Mouse (Mus musculus) left cerebral cortex, adult 2 months (tissue): Measurements from ENCODE around the gene Madd. TPM values are rescaled to one million over a fixed set of nuclear protein-coding genes. Genes with fewer than 3 reads are reported as not detected.

Source experiments
- DNase-seq, 2 experiments: peaks; one replicate each; pipeline ENCODE4 v3.0.0; 2021 to 2022; ENCODE audit warnings: low spot score in 2 of 2, mixed read lengths in 1 of 2; ENCODE audit errors: extremely low spot score in 1 of 2
- H3K27ac ChIP-seq: fragments of 200-600 bp; 2 replicates; pipeline ENCODE4 v1.8.1; 2022
- H3K4me3 ChIP-seq: fragments of 200-600 bp; 2 replicates; pipeline ENCODE4 v1.8.1; 2022
- CTCF ChIP-seq: fragments of 200-600 bp; IDR thresholded peaks from 2 replicates; pipeline ENCODE4 v1.8.1; 2022; ENCODE audit warnings: antibody characterized with exemption, mild to moderate bottlenecking, moderate library complexity
- intact Hi-C: fragments of 180-260 bp; cut with DNase I; formaldehyde crosslinking; loops from one replicate; pipeline ENCODE4 v1.15.1; 2025
- total RNA-seq, 2 experiments: library from RNA; stranded (reverse); gene quantifications; 2 replicates each; pipeline ENCODE4 v1.2.3; 2021

Gene Madd
- total RNA-seq, 2 experiments from 2014 or later, result 236 to 254 TPM

DNA sequence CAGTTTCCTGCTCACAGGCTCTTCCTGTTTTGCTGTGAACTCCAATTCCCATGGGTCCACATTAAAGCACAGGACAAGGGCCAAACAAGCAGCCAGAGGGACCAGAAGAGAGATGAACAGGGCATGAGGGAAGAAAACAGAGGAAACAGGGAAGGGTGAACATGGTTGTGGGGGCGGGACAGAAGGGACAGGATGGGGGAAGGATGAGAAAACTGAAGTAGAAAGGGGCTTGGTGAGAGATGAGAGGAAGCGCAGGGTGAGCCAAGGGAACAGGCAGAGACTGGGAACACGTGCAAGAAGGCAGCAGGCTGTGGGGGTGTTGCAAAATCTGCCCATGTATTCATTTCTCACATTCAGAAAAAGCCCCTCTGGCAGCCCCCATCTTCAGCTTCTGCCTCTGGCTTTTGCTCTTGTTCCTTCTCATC is 13.0 kb upstream of the Madd start:
- intact Hi-C loops, result no loop called here
- peak in 1 of 2 experiments; percentile 32 for DNase-seq
- no peak overlapping the region for H3K4me3 ChIP-seq
- no peak for TF ChIP-seq CTCF
- peak overlapping the region; percentile 64 for H3K27ac ChIP-seq

DNA sequence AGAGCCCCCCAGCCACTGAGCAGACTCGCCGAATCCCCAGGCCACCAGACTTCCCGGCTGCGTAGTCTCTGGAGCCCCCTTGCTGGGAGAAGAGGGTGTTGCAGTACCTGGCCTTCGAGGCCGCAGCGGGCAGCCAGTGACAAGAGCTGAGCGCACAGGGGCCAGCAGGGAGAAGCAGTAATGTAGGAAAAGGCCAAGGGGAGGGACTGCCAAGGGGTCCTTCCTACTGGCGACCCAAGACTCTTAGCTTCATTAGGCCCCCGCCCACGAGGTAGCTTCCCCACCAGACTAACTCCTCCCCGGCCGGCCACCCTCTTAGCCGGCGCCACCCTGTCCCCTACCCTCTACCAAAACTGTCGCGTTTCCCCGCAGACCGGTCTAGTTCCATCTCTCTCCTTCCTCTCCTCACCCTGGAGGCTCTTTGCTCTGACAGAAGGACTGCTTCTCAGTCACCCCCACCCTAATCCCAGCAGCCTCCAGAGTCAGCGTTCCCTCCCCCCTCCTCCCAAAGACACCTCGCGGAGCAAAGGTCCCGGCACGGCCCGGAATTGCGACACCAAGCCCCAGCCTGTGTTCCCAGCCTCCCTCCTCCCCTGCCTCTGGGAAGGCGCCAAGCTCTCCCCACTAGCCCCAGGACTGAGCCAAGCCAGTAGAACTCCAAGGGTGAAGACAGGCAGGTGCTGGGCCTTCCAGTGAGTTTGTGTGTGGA is 11.1 kb upstream of the Madd start:
- peak; percentile 63 for TF ChIP-seq CTCF
- H3K27ac ChIP-seq, result peak overlapping the region; percentile 45
- H3K4me3 ChIP-seq, result peak overlapping the region; percentile 35
- intact Hi-C loops, result no loop called here
- DNase-seq, result peak in 1 of 2 experiments; percentile 38

DNA sequence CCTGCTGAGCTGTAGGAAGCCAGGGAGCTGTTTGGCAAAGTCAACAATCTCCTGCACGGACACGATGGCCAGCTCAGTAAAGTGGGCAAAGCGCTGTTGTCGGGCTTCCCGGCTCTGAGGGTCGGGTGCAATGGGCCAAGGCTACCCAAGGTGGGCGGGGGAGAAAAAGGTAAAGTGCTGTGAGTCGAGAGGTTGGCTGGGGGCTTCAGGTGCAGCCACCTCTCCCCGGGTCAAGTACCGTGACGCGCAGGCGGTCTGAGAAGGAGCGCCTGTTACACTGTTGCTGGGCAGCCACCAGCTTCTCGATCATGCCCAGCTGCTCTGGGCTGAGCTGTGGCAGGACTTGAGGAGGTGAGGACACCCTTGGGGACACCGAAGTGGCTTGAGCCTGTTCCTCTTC is 6.9 kb upstream of the Madd start:
- DNase-seq, result no peak
- Histone ChIP-seq H3K27ac (no peak overlapping the region), H3K4me3 (no peak overlapping the region)
- TF ChIP-seq CTCF, result no peak
- intact Hi-C loops, result no loop called here

DNA sequence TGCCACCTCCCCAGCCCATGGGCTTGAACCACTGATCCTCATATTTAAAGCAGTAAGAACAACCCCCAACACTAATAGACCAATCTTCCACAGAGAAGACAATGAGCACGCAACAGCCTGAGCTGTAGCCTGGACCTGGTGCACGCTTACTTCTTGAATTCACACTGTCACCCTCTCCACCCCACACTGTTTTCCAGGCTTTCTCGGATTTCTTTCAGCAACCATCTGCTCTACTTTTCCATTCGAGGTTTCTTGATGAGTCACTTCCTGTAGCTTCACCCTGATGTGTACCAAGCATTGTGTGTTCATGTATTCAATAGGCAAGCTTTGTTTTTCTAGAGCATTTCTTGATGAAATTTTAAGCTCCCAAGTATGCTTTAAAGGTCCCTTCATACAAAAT is 3.8 kb upstream of the Madd start:
- no peak for DNase-seq
- intact Hi-C loops, result no loop called here
- TF ChIP-seq CTCF, result no peak

DNA sequence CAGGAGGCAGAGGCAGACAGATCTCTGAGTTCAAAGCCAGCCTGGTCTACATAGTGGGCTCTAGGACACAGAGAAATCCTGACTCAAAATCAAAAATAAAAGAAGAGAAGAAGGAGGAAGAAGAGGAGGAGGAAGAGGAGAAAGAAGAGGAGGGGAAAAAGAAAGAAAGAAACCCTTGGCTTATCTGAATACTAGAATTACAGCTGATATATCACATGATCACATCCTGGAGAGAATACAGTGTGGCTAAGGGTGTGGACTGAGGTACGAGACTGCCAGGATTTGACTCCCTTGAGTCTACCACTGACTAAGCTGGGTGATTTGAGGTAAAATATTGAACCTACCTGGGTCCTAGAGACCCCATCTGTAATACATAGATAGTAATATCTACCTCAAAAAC is 2.6 kb upstream of the Madd start:
- intact Hi-C loops, result no loop called here

More for the DNA sequence above, 3.8 kb upstream of the Madd start:
- Histone ChIP-seq H3K4me3 (no peak overlapping the region), H3K27ac (peak overlapping the region; percentile 55; the same call in 1 of the 2 replicates)

DNA sequence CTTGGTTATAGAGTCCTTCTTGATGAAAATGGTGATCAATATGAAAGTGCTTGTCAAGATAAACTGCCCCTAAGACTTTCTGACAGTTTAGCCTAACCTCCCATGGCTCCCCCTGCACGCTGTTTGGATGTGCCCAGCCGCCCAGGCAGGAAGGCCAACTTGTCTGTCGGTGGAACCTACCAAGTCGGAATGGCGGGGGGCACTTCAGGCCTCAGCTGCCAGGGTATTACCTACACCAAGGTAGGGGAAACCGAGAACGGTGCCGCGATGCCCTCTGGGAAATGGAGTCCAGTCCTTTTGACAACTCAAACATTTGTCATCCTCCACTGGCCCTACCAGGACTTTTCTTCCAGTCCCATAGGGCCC is 506 bp downstream of the Madd start:
- TF ChIP-seq CTCF, result no peak
- H3K4me3 ChIP-seq, result peak overlapping the region; percentile 98
- intact Hi-C loops, result loop anchor here (2.0 to 5.0 kb wide), 3 partner anchors 54 to 74 kb away; partner anchors contain the start of genes Ddb2 and Mybpc3
- H3K27ac ChIP-seq, result peak overlapping the region; percentile 97
- DNase-seq, result peak; percentile 95 to 96

More for the DNA sequence above, 2.6 kb upstream of the Madd start:
- H3K4me3 ChIP-seq, result no peak overlapping the region
- no peak for TF ChIP-seq CTCF
- DNase-seq, result no peak
- no peak overlapping the region for H3K27ac ChIP-seq

DNA sequence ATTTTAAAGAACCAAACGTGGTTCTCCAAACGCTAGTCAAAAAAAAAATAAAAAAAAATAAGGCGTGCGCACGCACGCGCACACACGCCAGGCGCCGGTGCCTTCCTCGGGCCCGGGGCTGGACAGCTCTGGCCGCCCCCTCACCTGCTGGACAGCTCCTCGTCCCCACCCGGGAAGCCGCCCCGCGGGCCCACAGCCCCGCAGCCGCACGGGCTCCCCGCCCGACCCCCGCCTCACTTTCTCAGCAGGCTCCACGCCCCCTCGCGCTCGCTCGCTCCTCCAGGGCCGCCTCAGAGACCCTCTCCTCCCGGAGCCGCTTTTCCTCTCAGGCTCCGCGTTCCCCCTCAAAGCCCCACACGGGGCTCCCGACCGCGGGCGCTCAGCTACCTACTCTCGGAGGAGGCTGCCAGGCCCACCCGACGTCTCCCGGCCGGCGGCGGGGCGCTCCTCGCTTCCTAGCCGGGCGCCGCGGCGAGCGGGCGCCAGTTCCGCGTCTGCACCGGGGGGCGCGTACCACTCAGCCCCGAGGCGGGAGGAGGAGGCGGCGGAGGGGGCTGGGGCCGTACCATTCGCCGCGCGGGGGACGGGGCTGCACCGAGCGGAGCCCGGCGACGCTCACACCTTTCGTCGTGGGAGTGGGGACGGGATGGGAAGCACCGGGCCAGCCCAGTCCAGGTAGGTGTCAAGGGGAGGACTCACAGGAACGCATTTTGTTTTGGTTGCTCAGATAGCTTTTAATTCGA is 1.1 kb downstream of the Madd start:
- intact Hi-C loops, result loop anchor here (1.0 to 5.0 kb wide), 4 partner anchors 20 to 74 kb away; partner anchors contain the start of genes Acp2, Ddb2, Mybpc3 and Nr1h3
- DNase-seq, result peak; percentile 90

DNA sequence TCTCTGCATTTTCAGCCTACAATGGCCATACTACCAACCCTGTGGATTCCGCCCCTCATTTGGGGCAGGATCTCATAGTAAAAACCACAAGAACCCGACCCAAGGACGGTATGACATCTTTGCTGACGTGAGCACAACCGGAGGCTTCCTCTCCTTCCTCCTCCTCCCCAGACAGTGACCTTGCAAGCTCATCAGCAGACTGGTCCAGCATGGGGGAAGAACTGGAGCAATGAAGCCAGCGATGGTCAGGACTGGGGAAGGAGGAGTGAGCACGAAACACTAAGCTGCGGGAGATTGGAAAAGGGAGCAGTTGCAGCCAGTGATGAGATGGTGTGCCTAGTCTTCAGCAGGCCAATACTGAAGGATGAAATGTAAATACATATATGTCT is 1.6 kb downstream of the Madd start:
- H3K4me3 ChIP-seq, result peak overlapping the region; percentile 98
- H3K27ac ChIP-seq, result peak overlapping the region; percentile 97
- intact Hi-C loops, result loop anchor here (1.0 to 5.0 kb wide), 4 partner anchors 20 to 75 kb away; partner anchors contain the start of genes Acp2, Ddb2, Mybpc3 and Nr1h3
- DNase-seq, result no peak
- no peak for TF ChIP-seq CTCF

More for the DNA sequence above, 1.1 kb downstream of the Madd start:
- TF ChIP-seq CTCF, result no peak
- Histone ChIP-seq H3K27ac (peak overlapping the region; percentile 97), H3K4me3 (peak overlapping the region; percentile 98)

DNA sequence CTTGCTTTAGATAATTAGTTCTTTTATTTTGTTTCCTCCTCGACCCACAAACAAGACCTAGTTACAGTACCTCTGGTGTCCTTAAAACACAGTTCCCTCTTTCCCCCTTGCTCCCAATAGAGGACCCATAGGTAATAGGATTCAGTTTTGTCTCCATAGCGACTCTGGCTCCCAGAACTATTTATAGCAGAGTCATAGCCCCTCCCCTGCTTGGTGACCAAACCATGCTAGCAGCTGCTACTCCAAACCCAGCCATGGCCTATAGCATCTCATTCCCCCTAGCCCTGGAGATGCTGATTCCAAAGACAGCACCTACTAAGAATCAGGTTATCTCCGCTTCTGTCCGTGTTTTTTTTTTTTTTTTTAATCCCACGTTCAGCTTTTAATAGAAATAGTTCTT is 2.9 kb downstream of the Madd start:
- H3K4me3 ChIP-seq, result peak overlapping the region; percentile 98
- intact Hi-C loops, result loop anchor here (5.0 kb wide), 1 partner anchor 63 kb away; the partner anchor contains the start of gene Mybpc3
- TF ChIP-seq CTCF, result no peak
- peak overlapping the region; percentile 97 for H3K27ac ChIP-seq
- DNase-seq, result no peak

DNA sequence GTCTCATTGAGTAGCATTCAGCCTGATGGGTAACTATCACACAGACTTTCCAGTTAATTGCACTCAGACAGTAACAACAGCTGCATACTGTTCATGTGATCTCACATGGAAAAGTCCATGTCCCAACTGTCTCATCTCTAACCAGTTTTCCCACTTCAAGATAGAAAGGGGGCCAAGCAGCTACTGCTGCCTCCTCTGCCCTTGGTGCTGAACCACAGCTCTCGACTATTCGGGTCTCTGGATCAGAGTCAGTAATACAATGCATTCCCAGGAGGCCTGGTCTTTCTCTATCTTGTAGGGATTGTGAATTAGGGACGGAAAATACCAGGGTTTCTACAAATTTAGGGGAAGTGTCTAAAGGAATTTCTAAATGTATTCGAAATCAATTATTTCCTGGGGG is 3.8 kb downstream of the Madd start:
- Histone ChIP-seq H3K27ac (no peak overlapping the region), H3K4me3 (peak overlapping the region; percentile 98)
- no peak for DNase-seq
- TF ChIP-seq CTCF, result no peak
- intact Hi-C loops, result loop anchor here (5.0 kb wide), 1 partner anchor 63 kb away; the partner anchor contains the start of gene Mybpc3

DNA sequence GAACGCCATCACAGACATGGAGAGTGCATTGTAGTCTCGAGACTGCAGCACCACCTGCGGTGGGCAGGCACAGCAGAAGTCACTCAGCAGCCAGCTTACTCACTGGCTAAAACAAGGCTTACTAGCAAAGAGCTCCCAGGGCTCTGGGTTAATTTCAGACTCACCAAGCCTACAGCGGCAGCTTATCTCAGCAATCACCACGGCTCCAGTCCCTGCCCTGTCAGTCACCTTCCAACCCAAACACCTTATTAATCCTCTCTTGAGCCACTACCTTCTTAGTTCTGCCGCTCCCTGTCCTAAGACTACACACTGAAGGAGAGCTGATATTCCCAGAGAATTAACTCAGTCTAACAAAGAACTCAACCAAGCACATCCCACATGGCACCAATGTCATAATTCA is 7.4 kb downstream of the Madd start:
- TF ChIP-seq CTCF, result no peak
- Histone ChIP-seq H3K4me3 (no peak overlapping the region), H3K27ac (no peak overlapping the region)
- intact Hi-C loops, result no loop called here
- DNase-seq, result no peak

DNA sequence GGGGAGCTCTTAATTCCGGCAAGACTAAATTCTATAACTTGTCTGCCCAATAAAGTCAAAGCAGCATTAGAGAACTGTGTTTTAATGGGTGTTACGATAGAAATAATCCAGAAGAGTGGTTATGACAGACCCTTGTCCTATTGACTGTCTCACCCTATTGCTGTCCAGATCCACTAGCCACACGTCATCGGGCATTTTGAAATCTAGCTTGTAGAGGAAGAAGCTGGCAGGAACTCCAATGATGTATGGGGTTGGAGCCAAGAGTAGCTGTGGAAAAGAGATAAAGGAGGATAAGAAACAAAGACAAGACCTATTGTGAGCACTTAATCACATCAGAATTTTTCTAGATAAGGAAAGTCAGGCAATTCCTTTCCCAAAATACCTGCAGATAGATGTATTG is 8.1 kb downstream of the Madd start:
- DNase-seq, result no peak
- intact Hi-C loops, result no loop called here
- Histone ChIP-seq H3K4me3 (no peak overlapping the region), H3K27ac (no peak overlapping the region)
- no peak for TF ChIP-seq CTCF
